Mouse (Mus musculus) bone marrow macrophage, adult 2 months (primary cell): Measurements from ENCODE around the gene Gm595. TPM values are rescaled to one million over a fixed set of nuclear protein-coding genes. Genes with fewer than 3 reads are reported as not detected.

ENCODE experiments used
- H3K27ac ChIP-seq: 2 replicates; pipeline ENCODE4 v1.5.1; 2012; ENCODE audit warnings: low read depth, low read length; ENCODE audit not compliant: insufficient read depth
- H3K4me1 ChIP-seq: 2 replicates; pipeline ENCODE4 v1.6.1; 2012; ENCODE audit warnings: low read length; ENCODE audit not compliant: control insufficient read depth, insufficient read depth
- H3K4me3 ChIP-seq: 2 replicates; pipeline ENCODE4 v1.5.1; 2012; ENCODE audit warnings: mild to moderate bottlenecking, low read length, moderate library complexity; ENCODE audit not compliant: insufficient read depth
- CTCF ChIP-seq: IDR thresholded peaks from 2 replicates; pipeline ENCODE4 v1.5.1; 2012; ENCODE audit warnings: low read depth, mild to moderate bottlenecking, low read length, moderate library complexity
- POLR2A ChIP-seq: IDR thresholded peaks from 2 replicates; pipeline ENCODE4 v1.6.1; 2012; ENCODE audit warnings: mild to moderate bottlenecking, low read depth, low read length, borderline replicate concordance
- polyA plus RNA-seq: library from polyadenylated mRNA; stranded (reverse); fragments of >200 nt; gene quantifications from 2 replicates; pipeline ENCODE4 v1.2.4, GENCODE M21; 2012; ENCODE audit not compliant: missing spikeins, insufficient read depth, insufficient read length

The Gm595 gene
- polyA plus RNA-seq = not detected in 2 replicates

GRCm38 (mm10) chrX:48877613-48878012, at the start of gene Gm595:
Gm595 (minus strand) TSS chrX:48877713.
- Histone ChIP-seq H3K27ac (no peak within 1 kb of the TSS), H3K4me1 (no peaks in the 10 kb centered on the region), H3K4me3 (no peak within 1 kb of the TSS)
- TF ChIP-seq POLR2A (no peak), CTCF (no peak)

- H3K27ac ChIP-seq = no peak overlapping the region
- no peak for TF ChIP-seq POLR2A
- H3K4me3 ChIP-seq = no peak overlapping the region
- no peaks in the 10 kb centered on the region for H3K4me1 ChIP-seq
Measured at GRCm38 (mm10) chrX:48908421-48908820, 30.9 kb upstream of the Gm595 start.

DNA sequence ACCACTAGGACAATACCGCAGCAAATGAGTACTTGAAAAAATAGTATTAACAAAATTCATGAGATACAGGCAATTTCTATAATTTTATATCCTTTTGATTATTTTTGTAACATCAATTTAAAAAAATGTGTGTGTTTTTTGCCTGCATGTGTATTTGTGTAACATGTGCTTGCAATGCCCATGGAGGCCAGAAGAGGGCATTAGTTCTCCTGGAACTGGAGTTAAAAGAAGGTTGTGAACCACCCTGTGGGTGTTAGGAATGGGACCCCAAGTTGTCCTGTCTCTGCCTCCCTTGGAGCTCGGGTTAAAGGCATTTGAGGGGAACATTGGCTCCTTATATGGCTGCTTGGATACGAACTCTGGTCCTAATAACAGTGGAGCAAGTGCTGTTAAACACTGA, 26.2 kb upstream of the Gm595 start:
- no peak overlapping the region for H3K27ac ChIP-seq
- TF ChIP-seq CTCF (no peak), POLR2A (no peak)
- H3K4me1 ChIP-seq = no peaks in the 10 kb centered on the region
- no peak overlapping the region for H3K4me3 ChIP-seq

GRCm38 (mm10) chrX:48899555-48899954, 22.0 kb upstream of the Gm595 start:
- H3K4me3 ChIP-seq = no peak overlapping the region
- no peaks in the 10 kb centered on the region for H3K4me1 ChIP-seq
- TF ChIP-seq CTCF (no peak), POLR2A (no peak)
- no peak overlapping the region for H3K27ac ChIP-seq

- no peak overlapping the region for H3K27ac ChIP-seq
- no peak overlapping the region for H3K4me3 ChIP-seq
- H3K4me1 ChIP-seq = no peaks in the 10 kb centered on the region
- TF ChIP-seq POLR2A = no peak
- TF ChIP-seq CTCF = no peak
Measured at GRCm38 (mm10) chrX:48896803-48897202, 19.3 kb upstream of the Gm595 start.

GRCm38 (mm10) chrX:48893946-48894345, 16.4 kb upstream of the Gm595 start:
- no peak overlapping the region for H3K4me3 ChIP-seq
- TF ChIP-seq CTCF = no peak
- TF ChIP-seq POLR2A = no peak
- no peak overlapping the region for H3K27ac ChIP-seq
- no peaks in the 10 kb centered on the region for H3K4me1 ChIP-seq

GRCm38 (mm10) chrX:48890259-48890658, 12.7 kb upstream of the Gm595 start:
- H3K4me3 ChIP-seq = no peak overlapping the region
- TF ChIP-seq CTCF (no peak), POLR2A (no peak)
- H3K4me1 ChIP-seq = no peaks in the 10 kb centered on the region
- no peak overlapping the region for H3K27ac ChIP-seq

DNA sequence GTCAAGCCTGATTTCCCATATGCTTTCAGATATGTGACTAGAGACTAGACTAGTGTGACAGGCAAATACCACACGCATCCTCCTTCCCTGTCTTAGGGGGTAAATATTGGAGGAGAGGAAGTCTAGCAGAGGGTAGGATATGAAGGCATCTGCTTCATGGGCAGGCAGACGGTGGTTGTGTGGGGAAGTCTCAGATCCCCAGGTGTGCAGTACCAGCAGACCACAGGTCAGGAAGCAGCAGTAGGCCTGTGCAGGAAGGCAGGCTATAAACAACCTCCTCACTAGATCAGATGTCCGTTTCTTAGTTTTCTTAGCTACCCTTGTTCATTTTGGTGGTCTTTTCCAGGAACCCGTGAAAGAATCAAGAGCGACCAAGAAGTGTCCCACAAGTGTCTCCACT, 7.1 kb upstream of the Gm595 start:
- no peak for TF ChIP-seq CTCF
- TF ChIP-seq POLR2A = no peak
- Histone ChIP-seq H3K4me3 (no peak overlapping the region), H3K4me1 (no peaks in the 10 kb centered on the region), H3K27ac (no peak overlapping the region)

Other genes starting within 250 kb of the Gm595 start
- not detected in 2 replicates for gene Gpr119, start 203.2 kb downstream of the Gm595 start, polyA plus RNA-seq
- 7.9 and 9.6 TPM in 2 replicates for gene Rbmx2, start 182.7 kb downstream of the Gm595 start, polyA plus RNA-seq